Mouse (Mus musculus) MEL (cell line): ENCODE measurements at regions not wholly inside any gene's neighbourhood (a gene's known extent, or its start where the extent isn't known, plus 50 kb on each side); places are given as distances from the start of the nearest gene placed in this dataset.

Experiments
- CTCF ChIP-seq, 3 experiments: IDR thresholded peaks in 2 of 3; conservative IDR thresholded peaks in 1 of 3; 2 replicates each; pipeline ENCODE4 v1.5.1; 2011 to 2012; ENCODE audit warnings: low read length in 3 of 3, low read depth in 2 of 3, mild to moderate bottlenecking in 2 of 3, improper control_type of control experiment in 1 of 3, inconsistent platforms in 1 of 3, mixed read lengths in 1 of 3, moderate library complexity in 1 of 3; ENCODE audit not compliant: control insufficient read depth in 1 of 3, insufficient read depth in 1 of 3, poor library complexity in 1 of 3, severe bottlenecking in 1 of 3
- E2F4 ChIP-seq: IDR thresholded peaks from 2 replicates; pipeline ENCODE4 v1.6.1; 2011; ENCODE audit warnings: low read depth, low read length, improper control_type of control experiment, borderline replicate concordance
- MEF2A ChIP-seq: IDR thresholded peaks from 2 replicates; pipeline ENCODE4 v1.6.1; 2014; ENCODE audit warnings: low read depth, mild to moderate bottlenecking, inconsistent platforms, low read length, improper control_type of control experiment; ENCODE audit not compliant: poor library complexity, insufficient replicate concordance, severe bottlenecking; ENCODE audit errors: extremely low read depth
- MXI1 ChIP-seq: IDR thresholded peaks from 2 replicates; pipeline ENCODE4 v1.6.1; 2011; ENCODE audit warnings: mild to moderate bottlenecking, low read depth, low read length, improper control_type of control experiment
- NELFE ChIP-seq: IDR thresholded peaks from 2 replicates; pipeline ENCODE4 v1.6.1; 2011; ENCODE audit warnings: low read depth, low read length, improper control_type of control experiment
- POLR2A ChIP-seq, 2 experiments: IDR thresholded peaks; 2 replicates each; pipeline ENCODE4 v1.6.1; 2011 to 2012; ENCODE audit warnings: low read length in 2 of 2, mild to moderate bottlenecking in 2 of 2, control low read depth in 1 of 2, improper control_type of control experiment in 1 of 2, low read depth in 1 of 2, moderate library complexity in 1 of 2; ENCODE audit not compliant: control insufficient read depth in 1 of 2, insufficient read depth in 1 of 2, poor library complexity in 1 of 2
- RAD21 ChIP-seq: IDR thresholded peaks from 2 replicates; pipeline ENCODE4 v1.6.1; 2011; ENCODE audit warnings: mild to moderate bottlenecking, low read depth, low read length, improper control_type of control experiment
- TCF12 ChIP-seq: IDR thresholded peaks from 2 replicates; pipeline ENCODE4 v1.6.1; 2014; ENCODE audit warnings: low read depth, mild to moderate bottlenecking, inconsistent platforms, low read length, improper control_type of control experiment, moderate library complexity
- USF2 ChIP-seq, 2 experiments: IDR thresholded peaks; 2 replicates each; pipeline ENCODE4 v1.6.1; 2011 to 2012; ENCODE audit warnings: improper control_type of control experiment in 2 of 2, low read length in 2 of 2, borderline replicate concordance in 1 of 2, inconsistent platforms in 1 of 2, low read depth in 1 of 2, mild to moderate bottlenecking in 1 of 2; ENCODE audit not compliant: insufficient read depth in 1 of 2
- ZC3H11A ChIP-seq: IDR thresholded peaks from 2 replicates; pipeline ENCODE4 v1.6.1; 2012; ENCODE audit warnings: low read depth, mild to moderate bottlenecking, inconsistent platforms, low read length, improper control_type of control experiment
- ZKSCAN1 ChIP-seq: IDR thresholded peaks from 2 replicates; pipeline ENCODE4 v1.6.1; 2012; ENCODE audit warnings: low read depth, mild to moderate bottlenecking, inconsistent platforms, low read length, improper control_type of control experiment, moderate library complexity

- TF ChIP-seq USF2 (IDR thresholded peaks at IDR 0.05; ENCODE audit: borderline replicate concordance in 1 of 2, insufficient read depth in 1 of 2, low read depth in 1 of 2, low read length in 2 of 2) = no peak
- TF ChIP-seq POLR2A (IDR thresholded peaks at IDR 0.05; ENCODE audit: control insufficient read depth in 1 of 2, insufficient read depth in 1 of 2, low read depth in 1 of 2, low read length in 2 of 2, poor library complexity in 1 of 2) = no peak
- no peak for TF ChIP-seq E2F4
- no peak for TF ChIP-seq ZC3H11A
- no peak for TF ChIP-seq CTCF (IDR thresholded peaks at IDR 0.05 in 2 of 3, conservative IDR thresholded peaks at IDR 0.05 in 1 of 3; ENCODE audit: control insufficient read depth in 1 of 3, insufficient read depth in 1 of 3, low read depth in 2 of 3, low read length in 3 of 3, poor library complexity in 1 of 3, severe bottlenecking in 1 of 3)
- TF ChIP-seq MEF2A = no peak
- TF ChIP-seq RAD21 = no peak
- TF ChIP-seq MXI1 = no peak
- TF ChIP-seq ZKSCAN1 = no peak
- TF ChIP-seq NELFE = no peak
- TF ChIP-seq TCF12 = no peak
These were observed 182.9 kb upstream of the Mkln1 start for GRCm38 (mm10) chr6:31215661-31216060.
